Comparison of ENCODE assay signal across 17 mouse cellular contexts in the genomic region with DNA sequence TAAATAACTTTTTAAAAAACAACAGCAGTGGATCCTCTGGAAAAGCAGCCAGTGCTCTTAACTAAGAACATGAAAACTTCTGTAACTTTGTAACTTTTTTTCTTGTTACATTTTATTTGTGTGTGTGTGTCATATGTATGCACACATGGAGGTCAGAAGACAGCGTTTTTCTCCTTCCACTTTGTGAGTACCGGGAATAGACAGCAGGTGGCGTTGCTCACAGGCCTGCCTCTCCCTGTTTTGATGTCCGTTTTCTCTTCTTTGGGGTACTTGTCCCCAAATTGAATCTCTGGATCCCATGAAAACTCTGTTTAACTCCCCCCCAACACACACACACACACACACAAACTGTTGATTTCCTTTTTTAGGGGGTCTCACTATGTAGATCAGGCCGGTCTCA. TPM values are rescaled to one million over a fixed set of nuclear protein-coding genes. Genes with fewer than 3 reads are reported as not detected.
DNase-seq lines count a peak whose midpoint lies in the region; ATAC-seq and TF ChIP-seq lines count a peak whose summit lies in the region.
"Had no signal": no experiment of that assay in that cellular context is flagged by ENCODE, and none has a peak within 500 bp of the region (broad histone marks: within the 10 kb centered on the region; RNA-seq: fewer than 3 reads in every experiment).

No protein-coding gene starts in this region.

- peak; percentile 24 for TF ChIP-seq RAD21 in MEL (IDR thresholded peaks at IDR 0.05; ENCODE audit: low read depth, low read length)

- no peak for TF ChIP-seq POLR2A in MEL (IDR thresholded peaks at IDR 0.05; ENCODE audit: control insufficient read depth in 1 of 2, insufficient read depth in 1 of 2, low read depth in 1 of 2, low read length in 2 of 2, poor library complexity in 1 of 2)

- ATAC-seq in heart, postnatal 0 days (ENCODE audit: insufficient read depth, low read depth) = no peak
- no peak for ATAC-seq in lung, postnatal 0 days
- no peak for ATAC-seq in liver, postnatal 0 days
- ATAC-seq: intestine, embryonic 16.5 days had no signal

- no peaks in the 10 kb centered on the region for H3K4me1 ChIP-seq in heart, postnatal 0 days (ENCODE audit: control insufficient read depth, insufficient read depth)
- H3K4me1 ChIP-seq in heart, embryonic 10.5 days = peaks cover 12% of the 10 kb centered on the region; the same call in 1 of the 2 replicates
- peaks cover 5% of the 10 kb centered on the region; the same call in 1 of the 2 replicates for H3K4me1 ChIP-seq in lung, postnatal 0 days (ENCODE audit: insufficient read depth, low read depth, low read length)
- peaks cover 11 to 20% of the 10 kb centered on the region in 2 experiments for H3K4me1 ChIP-seq in MEL (ENCODE audit: control insufficient read depth in 1 of 2, insufficient read depth in 2 of 2, low read length in 2 of 2)
- peaks cover 11% of the 10 kb centered on the region for H3K4me1 ChIP-seq in liver, postnatal 0 days (ENCODE audit: insufficient read depth)

- no peak overlapping the region for H3K9ac ChIP-seq in heart, postnatal 0 days (replicated peaks; ENCODE audit: low read depth, low read length)
- H3K9ac ChIP-seq in lung, postnatal 0 days (replicated peaks; ENCODE audit: low read depth) = no peak overlapping the region
- H3K9ac ChIP-seq in MEL (ENCODE audit: control insufficient read depth, low read depth, low read length, poor library complexity, severe bottlenecking) = peak overlapping the region; percentile 41; the same call in 1 of the 2 replicates
- H3K9ac ChIP-seq in liver, postnatal 0 days (replicated peaks) = no peak overlapping the region
- H3K9ac ChIP-seq: embryonic facial prominence, embryonic 13.5 days; stomach, embryonic 15.5 days had no signal

- TF ChIP-seq CTCF in heart, postnatal 0 days (IDR thresholded peaks at IDR 0.05; ENCODE audit: low read depth) = peak; percentile 37
- peak; percentile 61 for TF ChIP-seq CTCF in lung, postnatal 0 days (IDR thresholded peaks at IDR 0.05)
- peak; percentile 70 to 77 (median 75) for TF ChIP-seq CTCF in MEL (IDR thresholded peaks at IDR 0.05 in 2 of 3, conservative IDR thresholded peaks at IDR 0.05 in 1 of 3; ENCODE audit: control insufficient read depth in 1 of 3, insufficient read depth in 1 of 3, low read depth in 2 of 3, low read length in 3 of 3, poor library complexity in 1 of 3, severe bottlenecking in 1 of 3)
- TF ChIP-seq CTCF in liver, postnatal 0 days (IDR thresholded peaks at IDR 0.05; ENCODE audit: low read depth) = peak; percentile 67

- no peak overlapping the region for H3K27ac ChIP-seq in heart, postnatal 0 days (ENCODE audit: low read depth)
- H3K27ac ChIP-seq in heart, embryonic 10.5 days = no peak overlapping the region
- no peak overlapping the region for H3K27ac ChIP-seq in lung, postnatal 0 days (ENCODE audit: low read length)
- no peak overlapping the region for H3K27ac ChIP-seq in MEL (ENCODE audit: control insufficient read depth, low read depth, low read length)
- no peak overlapping the region for H3K27ac ChIP-seq in liver, postnatal 0 days (ENCODE audit: low read depth)
- H3K27ac ChIP-seq: embryonic facial prominence, embryonic 13.5 days; stomach, embryonic 15.5 days had no signal

- H3K4me3 ChIP-seq in heart, postnatal 0 days (ENCODE audit: low read depth, low read length) = no peak overlapping the region
- H3K4me3 ChIP-seq in heart, embryonic 10.5 days = no peak overlapping the region
- no peak overlapping the region for H3K4me3 ChIP-seq in lung, postnatal 0 days (ENCODE audit: low read depth, low read length)
- no peak overlapping the region for H3K4me3 ChIP-seq in MEL (ENCODE audit: control insufficient read depth in 1 of 2, insufficient read depth in 1 of 2, low read depth in 2 of 2, low read length in 2 of 2)
- no peak overlapping the region for H3K4me3 ChIP-seq in liver, postnatal 0 days (ENCODE audit: low read depth, low read length)
- H3K4me3 ChIP-seq: embryonic facial prominence, embryonic 13.5 days; stomach, embryonic 15.5 days had no signal

- no peak for TF ChIP-seq EP300 in heart, postnatal 0 days (IDR thresholded peaks at IDR 0.05; ENCODE audit: low read depth)
- no peak for TF ChIP-seq EP300 in lung, postnatal 0 days (IDR thresholded peaks at IDR 0.05)
- TF ChIP-seq EP300 in MEL (IDR thresholded peaks at IDR 0.05; ENCODE audit: low read depth in 1 of 2, low read length in 2 of 2) = no peak
- TF ChIP-seq EP300 in liver, postnatal 0 days (IDR thresholded peaks at IDR 0.05; ENCODE audit: low read depth) = no peak

- H3K36me3 ChIP-seq in heart, postnatal 0 days (replicated peaks; ENCODE audit: control insufficient read depth, insufficient read depth, low read length) = no peaks in the 10 kb centered on the region
- H3K36me3 ChIP-seq in heart, embryonic 10.5 days = no peaks in the 10 kb centered on the region
- H3K36me3 ChIP-seq in lung, postnatal 0 days (ENCODE audit: insufficient read depth, low read length) = no peaks in the 10 kb centered on the region
- no peaks in the 10 kb centered on the region; a peak in 1 of 4 replicates for H3K36me3 ChIP-seq in MEL (ENCODE audit: control insufficient read depth in 1 of 2, insufficient read depth in 2 of 2, low read length in 2 of 2)
- H3K36me3 ChIP-seq in liver, postnatal 0 days (replicated peaks; ENCODE audit: insufficient read depth, low read length) = no peaks in the 10 kb centered on the region
- H3K36me3 ChIP-seq: embryonic facial prominence, embryonic 13.5 days; stomach, embryonic 15.5 days had no signal

- no peaks in the 10 kb centered on the region; the same call in 1 of the 2 replicates for H3K79me2 ChIP-seq in MEL (ENCODE audit: control insufficient read depth, insufficient read depth, low read length, poor library complexity)

- no peak for DNase-seq in heart, postnatal 0 days (ENCODE audit: low spot score)
- no peak for DNase-seq in heart, embryonic 10.5 days (ENCODE audit: low spot score)
- no peak for DNase-seq in lung, postnatal 0 days (ENCODE audit: low spot score)
- no peak for DNase-seq in lung, postnatal 36 days
- peak; percentile 77 for DNase-seq in MEL (ENCODE audit: low read depth, low spot score)
- no peak for DNase-seq in liver, postnatal 0 days
- DNase-seq in MN1 (ENCODE audit: low spot score) = no peak
- no peak for DNase-seq in right cerebral cortex, adult 2 months (ENCODE audit: low spot score in 2 of 2)
- DNase-seq: adrenal gland, postnatal 14 days; cerebellum, adult 11-12 months; heart, postnatal 10 days; lung, postnatal 4 days; right cerebral cortex, postnatal 4 days had no signal

- no peaks in the 10 kb centered on the region for H3K27me3 ChIP-seq in heart, postnatal 0 days (ENCODE audit: control insufficient read depth, insufficient read depth, low read length)
- H3K27me3 ChIP-seq in heart, embryonic 10.5 days (ENCODE audit: insufficient read depth, poor library complexity, severe bottlenecking) = no peaks in the 10 kb centered on the region
- H3K27me3 ChIP-seq in lung, postnatal 0 days (replicated peaks; ENCODE audit: insufficient read depth, low read length) = no peaks in the 10 kb centered on the region
- H3K27me3 ChIP-seq in MEL (ENCODE audit: control insufficient read depth in 1 of 2, insufficient read depth in 2 of 2, low read length in 2 of 2) = no peaks in the 10 kb centered on the region
- no peaks in the 10 kb centered on the region for H3K27me3 ChIP-seq in liver, postnatal 0 days (ENCODE audit: insufficient read depth, low read length)
- H3K27me3 ChIP-seq: embryonic facial prominence, embryonic 13.5 days; stomach, embryonic 15.5 days had no signal

- H3K4me2 ChIP-seq in heart, postnatal 0 days (ENCODE audit: low read depth, low read length) = no peak overlapping the region
- H3K4me2 ChIP-seq in lung, postnatal 0 days (replicated peaks; ENCODE audit: low read depth, low read length) = no peak overlapping the region
- no peak overlapping the region for H3K4me2 ChIP-seq in liver, postnatal 0 days (ENCODE audit: low read depth, low read length)
- H3K4me2 ChIP-seq: embryonic facial prominence, embryonic 13.5 days; stomach, embryonic 15.5 days had no signal

- H3K9me3 ChIP-seq in heart, postnatal 0 days (replicated peaks; ENCODE audit: control insufficient read depth, low read length) = no peaks in the 10 kb centered on the region
- no peaks in the 10 kb centered on the region for H3K9me3 ChIP-seq in heart, embryonic 10.5 days
- H3K9me3 ChIP-seq in lung, postnatal 0 days (ENCODE audit: low read length) = no peaks in the 10 kb centered on the region
- H3K9me3 ChIP-seq in MEL (replicated peaks; ENCODE audit: insufficient read depth, low read length) = no peaks in the 10 kb centered on the region
- H3K9me3 ChIP-seq in liver, postnatal 0 days (ENCODE audit: low read length) = no peaks in the 10 kb centered on the region
- H3K9me3 ChIP-seq: embryonic facial prominence, embryonic 13.5 days; stomach, embryonic 15.5 days had no signal

- WGBS in heart, postnatal 0 days = 35% methylated on average over 5 of the region's 5 CpGs
- 27% methylated on average over 5 of the region's 5 CpGs for WGBS in heart, embryonic 10.5 days
- 38% methylated on average over 5 of the region's 5 CpGs for WGBS in lung, postnatal 0 days
- 45% methylated on average over 5 of the region's 5 CpGs for WGBS in liver, postnatal 0 days (ENCODE audit: insufficient replicate concordance)

TF ChIP-seq in MEL, 35 proteins besides CTCF, POLR2A, EP300 and RAD21 (continues in another document):
- 0 out of 2 replicates have a peak, but pooled peaks have one; percentile 35 for TF ChIP-seq E2F4 (IDR thresholded peaks at IDR 0.05; ENCODE audit: borderline replicate concordance, low read depth, low read length)

RNA-seq across cellular contexts. Expression of gene Car6, which starts 12.8 kb away (rescaled TPM):
- not detected in 2 replicates for total RNA-seq in heart, postnatal 0 days (2014; rRNA removed; ENCODE audit: low replicate concordance)
- polyA plus RNA-seq in heart, postnatal 0 days (2015; fragmentation: Nextera tagmentation; extraction: Ambion mirVana) = not detected in 2 replicates
- polyA plus RNA-seq in heart, embryonic 10.5 days (2016; fragmentation: Nextera tagmentation; extraction: Ambion mirVana) = not detected in 2 replicates
- polyA plus RNA-seq in lung, postnatal 0 days (2015; fragmentation: Nextera tagmentation; extraction: Ambion mirVana) = 0.27 and 0.32 TPM in 2 replicates
- total RNA-seq in MEL (2012; rRNA removed) = not detected in 2 replicates
- polyA plus RNA-seq in MEL (2012; ENCODE audit: insufficient read depth in 1 of 2, insufficient read length in 2 of 2, low read depth in 1 of 2, low replicate concordance in 2 of 2, missing spikeins in 1 of 2) = under 1 TPM in 1 of 2 experiments, not detected in 1; 0.19 TPM
- not detected in 2 replicates for polyA plus RNA-seq in liver, postnatal 0 days (2015; fragmentation: Nextera tagmentation; extraction: Ambion mirVana)
- total RNA-seq: heart, postnatal 10 days; layer of hippocampus, adult 18-20 months had no signal
- polyA plus RNA-seq: embryonic facial prominence, embryonic 13.5 days; intestine, embryonic 16.5 days; stomach, embryonic 15.5 days had no signal

RNA-seq across cellular contexts. Expression of gene Eno1, which starts 22.6 kb away (rescaled TPM):
- 525 and 625 TPM in 2 replicates for total RNA-seq in heart, postnatal 0 days (2014; rRNA removed; ENCODE audit: low replicate concordance)
- 999 and 1,074 TPM in 2 replicates for polyA plus RNA-seq in heart, postnatal 0 days (2015; fragmentation: Nextera tagmentation; extraction: Ambion mirVana)
- 3,222 and 3,587 TPM in 2 replicates for polyA plus RNA-seq in heart, embryonic 10.5 days (2016; fragmentation: Nextera tagmentation; extraction: Ambion mirVana)
- 305 and 319 TPM in 2 replicates for polyA plus RNA-seq in lung, postnatal 0 days (2015; fragmentation: Nextera tagmentation; extraction: Ambion mirVana)
- 254 and 516 TPM in 2 replicates for total RNA-seq in MEL (2012; rRNA removed)
- polyA plus RNA-seq in MEL (2012; ENCODE audit: insufficient read depth in 1 of 2, insufficient read length in 2 of 2, low read depth in 1 of 2, low replicate concordance in 2 of 2, missing spikeins in 1 of 2) = 1,000 to 10,000 TPM in 1 of 2 experiments, 100 to 1,000 TPM in 1; 737 to 5,492 TPM
- polyA plus RNA-seq in liver, postnatal 0 days (2015; fragmentation: Nextera tagmentation; extraction: Ambion mirVana) = 574 and 747 TPM in 2 replicates
